Mouse (Mus musculus) heart, embryonic 11.5 days (tissue): ENCODE measurements around the gene Cd244a. TPM values are rescaled to one million over a fixed set of nuclear protein-coding genes. Genes with fewer than 3 reads are reported as not detected.

Experiments used
- ATAC-seq: fragments of 200-750 bp; cut with Nextera tagmentation; replicated peaks from 2 replicates; pipeline ENCODE4 v1.8.0; 2017; ENCODE audit warnings: moderate library complexity; ENCODE audit not compliant: insufficient number of reproducible peaks, low FRiP score, low TSS enrichment
- H3K27ac ChIP-seq: fragments of 300-500 bp; sonication (generic); 2 replicates; pipeline ENCODE4 v1.5.1; 2014; ENCODE audit warnings: mild to moderate bottlenecking, low read depth, low read length
- H3K27me3 ChIP-seq: fragments of 300-500 bp; sonication (generic); 2 replicates; pipeline ENCODE4 v1.6.1; 2014; ENCODE audit warnings: mild to moderate bottlenecking, low read length, mixed read lengths; ENCODE audit not compliant: control insufficient read depth, insufficient read depth
- H3K36me3 ChIP-seq: fragments of 300-500 bp; sonication (generic); 2 replicates; pipeline ENCODE4 v1.6.1; 2014; ENCODE audit warnings: mild to moderate bottlenecking, low read length, moderate library complexity, mixed read lengths; ENCODE audit not compliant: control insufficient read depth, insufficient read depth
- H3K4me1 ChIP-seq: fragments of 300-500 bp; sonication (generic); 2 replicates; pipeline ENCODE4 v1.6.1; 2014; ENCODE audit warnings: low read length; ENCODE audit not compliant: control insufficient read depth, insufficient read depth
- H3K4me2 ChIP-seq: fragments of 300-500 bp; sonication (generic); 2 replicates; pipeline ENCODE4 v1.6.1; 2014; ENCODE audit warnings: mild to moderate bottlenecking, moderate library complexity
- H3K4me3 ChIP-seq: fragments of 300-500 bp; sonication (generic); 2 replicates; pipeline ENCODE4 v1.5.1; 2014; ENCODE audit warnings: low read depth, low read length
- H3K9ac ChIP-seq: fragments of 300-500 bp; sonication (generic); 2 replicates; pipeline ENCODE4 v1.6.1; 2014; ENCODE audit warnings: mild to moderate bottlenecking, low read depth, low read length, moderate library complexity
- H3K9me3 ChIP-seq: fragments of 300-500 bp; sonication (generic); replicated peaks from 2 replicates; pipeline ENCODE4 v1.6.1; 2016; ENCODE audit warnings: low read length; ENCODE audit not compliant: control insufficient read depth
- WGBS: fragments of 180-500 bp; shearing (Covaris S2); extraction: QIAGEN DNeasy Blood & Tissue Kit; methylation state at CpG from one replicate; pipeline ENCODE4 v1.1.7; 2014; ENCODE audit not compliant: insufficient replicate concordance; 5-methylcytosine and 5-hydroxymethylcytosine counted together
- microRNA-seq: library from miRNA; unstranded; fragments of <30 nt; microRNA quantifications from one replicate; pipeline ENCODE4, GENCODE M21; 2016; ENCODE audit warnings: borderline number of aligned reads
- polyA plus RNA-seq: library from polyadenylated mRNA; unstranded; fragments of >200 nt; fragmentation: Nextera tagmentation; extraction: Ambion mirVana; gene quantifications from 2 replicates; pipeline ENCODE4 v1.2.1, GENCODE M21; 2014

Cd244a gene
- polyA plus RNA-seq, 1 experiment from 2014 or later, result not detected

GRCm38 (mm10) chr1:171643612-171644011, 84.6 kb downstream of the Cd244a start:
- H3K27ac ChIP-seq, result no peak overlapping the region
- WGBS, result 49% methylated on average over 7 of the region's 7 CpGs
- H3K4me2 ChIP-seq, result no peak overlapping the region
- no peaks in the 10 kb centered on the region for H3K4me1 ChIP-seq
- ATAC-seq, result no peak
- H3K4me3 ChIP-seq, result no peak overlapping the region
- H3K36me3 ChIP-seq, result no peaks in the 10 kb centered on the region
- no peak overlapping the region for H3K9ac ChIP-seq
- H3K9me3 ChIP-seq, result no peaks in the 10 kb centered on the region
- no peaks in the 10 kb centered on the region for H3K27me3 ChIP-seq

GRCm38 (mm10) chr1:171646429-171646940, 87.5 kb downstream of the Cd244a start:
- no peak overlapping the region for H3K9ac ChIP-seq
- ATAC-seq, result no peak
- H3K9me3 ChIP-seq, result no peaks in the 10 kb centered on the region
- H3K4me2 ChIP-seq, result no peak overlapping the region
- no peaks in the 10 kb centered on the region for H3K27me3 ChIP-seq
- H3K4me3 ChIP-seq, result no peak overlapping the region
- H3K27ac ChIP-seq, result no peak overlapping the region
- WGBS, result 61% methylated on average over 5 of the region's 5 CpGs
- H3K36me3 ChIP-seq, result no peaks in the 10 kb centered on the region
- H3K4me1 ChIP-seq, result no peaks in the 10 kb centered on the region

GRCm38 (mm10) chr1:171647716-171648115, 88.7 kb downstream of the Cd244a start:
- no peaks in the 10 kb centered on the region for H3K36me3 ChIP-seq
- no peaks in the 10 kb centered on the region for H3K9me3 ChIP-seq
- WGBS, result 79% methylated on average over 5 of the region's 5 CpGs
- no peaks in the 10 kb centered on the region for H3K27me3 ChIP-seq
- no peak overlapping the region for H3K4me2 ChIP-seq
- no peak for ATAC-seq
- H3K4me1 ChIP-seq, result no peaks in the 10 kb centered on the region
- H3K4me3 ChIP-seq, result no peak overlapping the region
- no peak overlapping the region for H3K27ac ChIP-seq
- H3K9ac ChIP-seq, result no peak overlapping the region

GRCm38 (mm10) chr1:171648840-171649239, 89.8 kb downstream of the Cd244a start:
- no peak for ATAC-seq
- Histone ChIP-seq H3K9ac (no peak overlapping the region), H3K4me1 (no peaks in the 10 kb centered on the region), H3K9me3 (no peaks in the 10 kb centered on the region), H3K4me3 (no peak overlapping the region), H3K4me2 (no peak overlapping the region), H3K27ac (no peak overlapping the region), H3K36me3 (no peaks in the 10 kb centered on the region), H3K27me3 (no peaks in the 10 kb centered on the region)
- 72% methylated on average over 8 of the region's 8 CpGs for WGBS

GRCm38 (mm10) chr1:171652734-171653133, 93.7 kb downstream of the Cd244a start, which contains the start of gene Slamf7:
TSS of gene Slamf7 (minus strand) at chr1:171653035.
- Histone ChIP-seq H3K27ac (no peak within 1 kb of the TSS), H3K9me3 (no peaks in the 10 kb centered on the region), H3K4me3 (no peak within 1 kb of the TSS), H3K4me2 (no peak within 1 kb of the TSS), H3K9ac (no peak within 1 kb of the TSS), H3K4me1 (no peaks in the 10 kb centered on the region), H3K27me3 (no peaks in the 10 kb centered on the region), H3K36me3 (no peaks in the 10 kb centered on the region)
- WGBS, result 80% methylated on average over 5 of the region's 5 CpGs
- no peak for ATAC-seq

- Histone ChIP-seq H3K27ac (no peak overlapping the region), H3K4me2 (no peak overlapping the region), H3K9me3 (no peaks in the 10 kb centered on the region), H3K27me3 (no peaks in the 10 kb centered on the region), H3K4me3 (no peak overlapping the region), H3K9ac (no peak overlapping the region), H3K36me3 (no peaks in the 10 kb centered on the region), H3K4me1 (no peaks in the 10 kb centered on the region)
- WGBS, result 54% methylated on average over 5 of the region's 5 CpGs
- ATAC-seq, result no peak
Observed at GRCm38 (mm10) chr1:171658561-171658991, 99.6 kb downstream of the Cd244a start.

Small RNA genes lying within 50 kb of the gene (microRNA-seq; reads per million reads assigned to microRNA genes)
- not detected for gene Mir7683

Other genes with a start within 250 kb of the Cd244a start
- gene Dedd, start 230.0 kb upstream of the Cd244a start, polyA plus RNA-seq, result 40.4 and 45.4 TPM in 2 replicates
- gene Nit1, start 213.5 kb upstream of the Cd244a start, polyA plus RNA-seq, result 24.8 and 30.9 TPM in 2 replicates
- 49.5 and 51.3 TPM in 2 replicates for gene Pfdn2, start 213.5 kb upstream of the Cd244a start, polyA plus RNA-seq
- 0.49 and 0.51 TPM in 2 replicates for gene Klhdc9, start 198.4 kb upstream of the Cd244a start, polyA plus RNA-seq
- gene Nectin4, start 189.1 kb upstream of the Cd244a start, polyA plus RNA-seq, result 0.08 and 0.20 TPM in 2 replicates
- 0.18 and 0.44 TPM in 2 replicates for gene Arhgap30, start 170.2 kb upstream of the Cd244a start, polyA plus RNA-seq
- 53.3 and 68.2 TPM in 2 replicates for gene Usf1, start 147.9 kb upstream of the Cd244a start, polyA plus RNA-seq
- gene Tstd1, start 140.3 kb upstream of the Cd244a start, polyA plus RNA-seq, result 0.45 and 1.7 TPM in 2 replicates
- gene F11r, start 121.7 kb upstream of the Cd244a start, polyA plus RNA-seq, result 64.1 and 65.7 TPM in 2 replicates
- 12.3 and 12.7 TPM in 2 replicates for gene Alyref2, start 55.7 kb upstream of the Cd244a start, polyA plus RNA-seq
- not detected in 2 replicates for gene Itln1, start 23.9 kb upstream of the Cd244a start, polyA plus RNA-seq
- not detected in 2 replicates for gene Ly9, start 48.2 kb downstream of the Cd244a start, polyA plus RNA-seq
- gene Slamf7, start 93.8 kb downstream of the Cd244a start, polyA plus RNA-seq, result not detected in 2 replicates
- gene Cd48, start 122.8 kb downstream of the Cd244a start, polyA plus RNA-seq, result 0.18 and 0.53 TPM in 2 replicates
- gene Slamf1, start 207.9 kb downstream of the Cd244a start, polyA plus RNA-seq, result 0.23 and 0.38 TPM in 2 replicates